Mouse (Mus musculus) forebrain, embryonic 16.5 days (tissue): Measurements from ENCODE around the gene Eif3d. TPM values are rescaled to one million over a fixed set of nuclear protein-coding genes. Genes with fewer than 3 reads are reported as not detected.

Experiments used
- ATAC-seq: fragments of 200-750 bp; cut with Nextera tagmentation; 2 replicates; pipeline ENCODE4 v1.8.0; 2017; ENCODE audit warnings: mild to moderate bottlenecking, moderate library complexity
- H3K27ac ChIP-seq: fragments of 300-500 bp; sonication (generic); 2 replicates; pipeline ENCODE4 v1.5.1; 2014; ENCODE audit warnings: low read length, control low read depth
- H3K27me3 ChIP-seq: fragments of 300-500 bp; sonication (generic); replicated peaks from 2 replicates; pipeline ENCODE4 v1.6.1; 2014; ENCODE audit warnings: low read length; ENCODE audit not compliant: control insufficient read depth, insufficient read depth
- H3K36me3 ChIP-seq: fragments of 300-500 bp; sonication (generic); 2 replicates; pipeline ENCODE4 v1.6.1; 2014; ENCODE audit not compliant: control insufficient read depth, insufficient read depth
- H3K4me1 ChIP-seq: fragments of 300-500 bp; sonication (generic); replicated peaks from 2 replicates; pipeline ENCODE4 v1.6.1; 2014; ENCODE audit warnings: low read length; ENCODE audit not compliant: control insufficient read depth, insufficient read depth
- H3K4me2 ChIP-seq: fragments of 300-500 bp; sonication (generic); 2 replicates; pipeline ENCODE4 v1.6.1; 2014; ENCODE audit warnings: mild to moderate bottlenecking, low read length, control low read depth
- H3K4me3 ChIP-seq: fragments of 300-500 bp; sonication (generic); replicated peaks from 2 replicates; pipeline ENCODE4 v1.5.1; 2014; ENCODE audit warnings: mild to moderate bottlenecking, low read length, control low read depth
- H3K9ac ChIP-seq: fragments of 300-500 bp; sonication (generic); replicated peaks from 2 replicates; pipeline ENCODE4 v1.6.1; 2014; ENCODE audit warnings: low read depth, low read length, control low read depth
- H3K9me3 ChIP-seq: fragments of 300-500 bp; sonication (generic); 2 replicates; pipeline ENCODE4 v1.6.1; 2016; ENCODE audit warnings: low read length; ENCODE audit not compliant: control insufficient read depth
- WGBS: fragments of 180-500 bp; shearing (Covaris S2); extraction: QIAGEN DNeasy Blood & Tissue Kit; methylation state at CpG from one replicate; pipeline ENCODE4 v1.1.7; 2014; 5-methylcytosine and 5-hydroxymethylcytosine counted together
- polyA plus RNA-seq: library from polyadenylated mRNA; unstranded; fragments of >200 nt; fragmentation: Nextera tagmentation; extraction: Ambion mirVana; gene quantifications from 2 replicates; pipeline ENCODE4 v1.2.1, GENCODE M21; 2015

The Eif3d gene
- polyA plus RNA-seq, 1 experiment from 2014 or later: 207 TPM

GRCm38 (mm10) chr15:77926921-77927320 lies 43.7 kb downstream of the Eif3d start:
- no peak for ATAC-seq
- Histone ChIP-seq H3K27ac (no peak overlapping the region), H3K4me3 (no peak overlapping the region), H3K9me3 (no peaks in the 10 kb centered on the region), H3K36me3 (peaks cover 10% of the 10 kb centered on the region; the same call in 1 of the 2 replicates), H3K27me3 (no peaks in the 10 kb centered on the region), H3K4me2 (no peak overlapping the region), H3K4me1 (peaks cover 21% of the 10 kb centered on the region), H3K9ac (no peak overlapping the region)
- 87% methylated on average over 5 of the region's 5 CpGs for WGBS

- 92% methylated on average over 2 of the region's 2 CpGs for WGBS
- no peak overlapping the region for H3K27ac ChIP-seq
- no peaks in the 10 kb centered on the region for H3K27me3 ChIP-seq
- no peak overlapping the region for H3K9ac ChIP-seq
- H3K4me2 ChIP-seq: no peak overlapping the region
- peaks cover 10% of the 10 kb centered on the region; the same call in 1 of the 2 replicates for H3K36me3 ChIP-seq
- no peaks in the 10 kb centered on the region for H3K9me3 ChIP-seq
- no peak for ATAC-seq
- H3K4me1 ChIP-seq: peaks cover 21% of the 10 kb centered on the region
- H3K4me3 ChIP-seq: no peak overlapping the region
These were observed 45.4 kb downstream of the Eif3d start for GRCm38 (mm10) chr15:77925195-77925594.

- Histone ChIP-seq H3K9ac (no peak overlapping the region), H3K27ac (no peak overlapping the region), H3K4me2 (no peak overlapping the region), H3K27me3 (no peaks in the 10 kb centered on the region), H3K4me1 (peaks cover 12% of the 10 kb centered on the region), H3K4me3 (no peak overlapping the region), H3K36me3 (peaks cover 13% of the 10 kb centered on the region; the same call in 1 of the 2 replicates), H3K9me3 (no peaks in the 10 kb centered on the region)
- no peak for ATAC-seq
- 66% methylated on average over 9 of the region's 9 CpGs for WGBS
These were observed 47.2 kb downstream of the Eif3d start for GRCm38 (mm10) chr15:77923267-77924035.

DNA sequence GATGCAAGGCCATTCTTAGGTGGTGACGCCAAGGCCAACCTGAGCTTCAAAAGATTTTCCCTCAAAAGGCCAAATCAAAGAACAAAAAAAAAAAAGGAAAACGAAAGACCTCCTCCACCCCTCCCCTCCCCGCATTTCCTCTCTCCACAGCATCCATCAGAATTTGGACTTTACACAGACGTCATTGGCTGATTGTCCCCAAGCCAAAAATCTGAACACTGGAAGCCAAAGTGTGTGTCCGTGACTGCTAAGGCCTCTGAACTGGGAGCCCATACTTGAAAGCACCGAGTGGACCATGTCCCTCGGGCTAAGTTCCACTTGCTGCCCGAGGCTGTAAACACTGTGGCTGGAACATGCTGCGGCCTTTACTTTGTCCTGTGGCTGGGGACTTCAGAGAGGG lies 47.9 kb downstream of the Eif3d start:
- H3K4me1 ChIP-seq: peaks cover 7% of the 10 kb centered on the region
- no peak overlapping the region for H3K4me2 ChIP-seq
- no peaks in the 10 kb centered on the region for H3K27me3 ChIP-seq
- ATAC-seq: no peak
- no peaks in the 10 kb centered on the region for H3K9me3 ChIP-seq
- WGBS: 81% methylated on average over 9 of the region's 9 CpGs
- no peak overlapping the region for H3K9ac ChIP-seq
- no peak overlapping the region for H3K4me3 ChIP-seq
- no peak overlapping the region for H3K27ac ChIP-seq
- peaks cover 13% of the 10 kb centered on the region; the same call in 1 of the 2 replicates for H3K36me3 ChIP-seq

GRCm38 (mm10) chr15:77921636-77922035 lies 49.0 kb downstream of the Eif3d start:
- 93% methylated on average over 6 of the region's 6 CpGs for WGBS

DNA sequence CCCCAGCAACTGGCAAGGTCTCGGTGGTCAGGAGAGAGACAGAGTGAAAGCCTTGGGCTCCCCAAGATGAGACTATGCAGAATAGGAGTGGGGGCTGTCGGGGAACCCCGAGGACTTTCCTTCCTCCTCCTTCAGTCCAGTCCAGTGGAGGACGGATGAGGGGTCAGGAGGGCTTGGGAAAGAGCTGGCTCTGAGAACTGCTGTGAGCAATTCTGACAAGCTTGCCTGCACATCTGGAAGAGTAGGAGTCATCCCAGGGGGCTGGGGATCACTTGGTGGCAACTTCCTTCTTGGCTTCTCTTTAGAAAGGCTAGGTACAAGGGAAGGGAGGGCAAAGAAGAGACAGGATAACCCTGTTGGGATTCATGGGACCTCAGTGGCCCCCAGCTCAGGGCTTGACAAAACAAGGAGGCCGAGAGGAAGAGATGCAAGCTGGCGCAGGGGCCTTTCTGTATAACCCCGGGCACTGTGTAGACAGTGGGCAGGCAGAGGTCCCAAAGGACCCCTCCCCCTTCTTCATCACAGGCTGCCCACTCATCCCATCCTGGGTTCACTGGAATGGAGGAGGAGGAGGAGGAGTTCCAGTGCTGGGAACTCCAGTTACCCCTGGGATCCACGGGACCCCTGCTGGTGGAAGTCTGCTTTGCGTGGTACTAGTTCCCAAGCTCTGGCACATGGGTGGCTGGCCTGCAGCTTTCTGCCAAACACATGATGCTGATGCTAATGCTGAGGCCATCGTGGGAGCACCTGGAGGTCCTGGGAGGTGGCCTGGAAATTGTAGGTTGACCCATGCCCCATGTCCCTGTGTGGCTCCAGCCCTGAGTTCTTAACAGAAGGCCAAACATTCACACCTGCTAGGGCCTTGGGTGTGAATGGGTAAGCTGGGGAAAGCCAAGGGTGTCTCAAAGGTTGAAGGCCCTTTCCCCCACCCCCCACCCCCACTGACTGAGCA lies 49.8 kb downstream of the Eif3d start:
- no peak for ATAC-seq
- Histone ChIP-seq H3K4me3 (no peak overlapping the region), H3K9ac (no peak overlapping the region), H3K9me3 (no peaks in the 10 kb centered on the region), H3K4me1 (no peaks in the 10 kb centered on the region), H3K4me2 (no peak overlapping the region), H3K27ac (no peak overlapping the region), H3K36me3 (peaks cover 9% of the 10 kb centered on the region; the same call in 1 of the 2 replicates), H3K27me3 (no peaks in the 10 kb centered on the region)
- WGBS: 81% methylated on average over 10 of the region's 10 CpGs

More at GRCm38 (mm10) chr15:77921636-77922035, 49.0 kb downstream of the Eif3d start:
- Histone ChIP-seq H3K4me2 (no peak overlapping the region), H3K4me1 (peaks cover 1% of the 10 kb centered on the region; the same call in 1 of the 2 replicates), H3K9ac (no peak overlapping the region), H3K4me3 (no peak overlapping the region), H3K36me3 (peaks cover 11% of the 10 kb centered on the region; the same call in 1 of the 2 replicates), H3K9me3 (no peaks in the 10 kb centered on the region), H3K27ac (no peak overlapping the region), H3K27me3 (no peaks in the 10 kb centered on the region)
- ATAC-seq: no peak

- H3K9me3 ChIP-seq: no peaks in the 10 kb centered on the region
- H3K27me3 ChIP-seq: no peaks in the 10 kb centered on the region
- H3K4me1 ChIP-seq: no peaks in the 10 kb centered on the region
- 93% methylated on average over 12 of the region's 12 CpGs for WGBS
- no peak overlapping the region for H3K4me3 ChIP-seq
- no peak overlapping the region for H3K9ac ChIP-seq
- no peak overlapping the region for H3K4me2 ChIP-seq
- ATAC-seq: no peak
- H3K27ac ChIP-seq: no peak overlapping the region
- peaks cover 17% of the 10 kb centered on the region for H3K36me3 ChIP-seq
These were observed 51.2 kb downstream of the Eif3d start for GRCm38 (mm10) chr15:77919441-77919840.

DNA sequence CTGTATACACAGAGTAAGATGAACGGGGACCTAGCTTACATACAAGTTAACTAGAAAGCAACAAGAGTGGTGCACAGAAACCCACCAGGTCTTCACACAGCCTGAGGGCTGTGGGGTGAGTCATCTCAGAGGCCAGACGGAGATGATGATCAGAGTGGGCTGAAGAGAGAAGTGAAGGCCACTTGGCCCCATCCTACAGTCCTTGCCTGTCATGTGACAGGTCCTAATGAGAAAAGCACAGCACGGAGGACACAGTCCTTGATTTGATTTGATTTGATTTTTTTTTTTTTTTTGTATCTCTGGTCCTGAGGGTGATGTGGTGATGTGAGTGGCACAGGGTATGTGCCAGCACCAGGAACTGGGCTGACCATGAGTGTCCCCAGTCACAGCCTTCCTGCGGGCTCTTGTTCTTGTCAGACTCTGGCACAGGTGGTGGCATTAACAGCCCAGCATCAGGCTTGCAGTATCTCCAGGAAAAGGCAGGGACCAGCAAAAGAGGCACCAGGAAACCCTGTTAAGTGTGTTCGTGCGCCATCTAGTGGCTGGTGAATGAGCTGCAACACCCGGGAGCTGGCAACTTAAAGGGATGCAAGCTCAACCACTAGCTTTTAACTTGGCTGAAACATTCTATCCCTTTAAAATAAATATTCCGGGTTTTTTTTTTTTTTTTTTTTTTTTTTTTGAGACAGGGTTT lies 53.6 kb downstream of the Eif3d start:
- H3K9ac ChIP-seq: no peak overlapping the region
- WGBS: 36% methylated on average over 8 of the region's 8 CpGs
- no peaks in the 10 kb centered on the region for H3K27me3 ChIP-seq
- peak; percentile 64; the same call in 1 of the 2 replicates for ATAC-seq
- no peak overlapping the region for H3K4me2 ChIP-seq
- no peak overlapping the region for H3K27ac ChIP-seq
- H3K4me1 ChIP-seq: no peaks in the 10 kb centered on the region
- H3K9me3 ChIP-seq: no peaks in the 10 kb centered on the region
- H3K4me3 ChIP-seq: no peak overlapping the region
- H3K36me3 ChIP-seq: peaks cover 15% of the 10 kb centered on the region
